ENCODE assay signal across 17 mouse cellular contexts in the genomic region with DNA sequence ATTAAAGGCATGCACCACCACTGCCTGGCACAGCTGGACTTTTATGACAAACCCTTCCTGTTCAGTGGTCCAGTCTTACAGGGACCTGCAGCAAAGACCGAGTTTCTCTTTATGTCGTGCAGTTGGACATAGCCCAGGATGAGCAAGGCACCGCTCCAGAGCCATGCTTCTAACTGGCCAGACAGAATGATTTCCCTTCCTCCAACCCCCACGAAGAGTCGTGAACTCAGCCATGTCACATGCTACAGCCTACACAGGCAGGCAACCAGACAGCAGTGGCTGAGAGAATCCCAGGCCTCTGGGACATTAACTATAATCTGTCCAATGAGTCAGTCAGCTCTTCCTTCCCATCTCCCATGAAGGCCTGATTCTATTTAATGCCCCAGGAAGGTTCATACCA.
A peak's percentile ranks its signal among the peaks of the same experiment; 100 is the strongest.
DNase-seq lines count a peak whose midpoint lies in the region; ATAC-seq and TF ChIP-seq lines count a peak whose summit lies in the region.
"Had no signal": no experiment of that assay in that cellular context is flagged by ENCODE, and none has a peak within 500 bp of the region (broad histone marks: within the 10 kb centered on the region; RNA-seq: fewer than 3 reads in every experiment).

No protein-coding gene starts in this region.

- TF ChIP-seq POLR2A in cerebellum, adult 2 months (IDR thresholded peaks at IDR 0.05; ENCODE audit: borderline replicate concordance, insufficient read depth, low read length), result no peak
- no peak for TF ChIP-seq POLR2A in kidney, adult 2 months (IDR thresholded peaks at IDR 0.05; ENCODE audit: low read depth, low read length)

- H3K4me1 ChIP-seq in cerebellum, adult 2 months (ENCODE audit: control insufficient read depth, insufficient read depth, low read length), result peaks cover 31% of the 10 kb centered on the region
- no peaks in the 10 kb centered on the region for H3K4me1 ChIP-seq in kidney, adult 2 months (ENCODE audit: control insufficient read depth, insufficient read depth, low read length)
- peaks cover 9% of the 10 kb centered on the region for H3K4me1 ChIP-seq in kidney, embryonic 15.5 days
- H3K4me1 ChIP-seq in kidney, embryonic 16.5 days (ENCODE audit: insufficient read depth, low read length), result peaks cover 10% of the 10 kb centered on the region
- H3K4me1 ChIP-seq: liver, embryonic 12.5 days had no signal

- no peak overlapping the region for H3K4me3 ChIP-seq in cerebellum, adult 2 months (replicated peaks; ENCODE audit: insufficient read depth, low read depth, low read length)
- H3K4me3 ChIP-seq in kidney, adult 2 months (ENCODE audit: insufficient read depth, low read depth, low read length), result no peak overlapping the region
- no peak overlapping the region for H3K4me3 ChIP-seq in kidney, embryonic 15.5 days (replicated peaks)
- no peak overlapping the region for H3K4me3 ChIP-seq in kidney, embryonic 16.5 days (ENCODE audit: low read length)
- H3K4me3 ChIP-seq: liver, embryonic 12.5 days; midbrain, embryonic 13.5 days had no signal

- H3K9me3 ChIP-seq in kidney, embryonic 15.5 days (replicated peaks), result no peaks in the 10 kb centered on the region
- H3K9me3 ChIP-seq in kidney, embryonic 16.5 days (ENCODE audit: low read length), result no peaks in the 10 kb centered on the region
- H3K9me3 ChIP-seq: liver, embryonic 12.5 days; midbrain, embryonic 13.5 days had no signal

- no peak for ATAC-seq in kidney, embryonic 15.5 days (replicated peaks; ENCODE audit: low FRiP score)
- peak; percentile 27; the same call in 1 of the 2 replicates for ATAC-seq in kidney, embryonic 16.5 days (ENCODE audit: low FRiP score, low TSS enrichment)
- ATAC-seq: forebrain, embryonic 16.5 days; liver, embryonic 12.5 days; midbrain, embryonic 13.5 days had no signal

- no peak overlapping the region for H3K9ac ChIP-seq in kidney, embryonic 15.5 days
- no peak overlapping the region for H3K9ac ChIP-seq in kidney, embryonic 16.5 days (replicated peaks; ENCODE audit: low read length)
- H3K9ac ChIP-seq: hindbrain, embryonic 14.5 days; liver, embryonic 12.5 days; midbrain, embryonic 13.5 days had no signal

- H3K36me3 ChIP-seq in kidney, adult 2 months (ENCODE audit: control insufficient read depth, insufficient read depth, low read length), result no peaks in the 10 kb centered on the region
- no peaks in the 10 kb centered on the region for H3K36me3 ChIP-seq in kidney, embryonic 15.5 days
- no peaks in the 10 kb centered on the region for H3K36me3 ChIP-seq in kidney, embryonic 16.5 days (ENCODE audit: insufficient read depth, low read length)
- H3K36me3 ChIP-seq: midbrain, embryonic 13.5 days had no signal

- peak; percentile 48 to 67 for DNase-seq in cerebellum, adult 2 months
- DNase-seq in cerebellum, adult 11 months, result no peak
- peak; percentile 38 for DNase-seq in kidney, adult 2 months
- peak; percentile 63 for DNase-seq in NIH3T3 (ENCODE audit: low read depth)
- DNase-seq in embryo, embryonic 11 days, result no peak
- DNase-seq in frontal cortex, postnatal 25 days (ENCODE audit: low spot score in 2 of 2), result no peak
- DNase-seq: adrenal gland, postnatal 25 days; gastrocnemius, postnatal 25 days; right cerebral cortex, postnatal 25 days; thymus, adult 2 months had no signal

- H3K27ac ChIP-seq in cerebellum, adult 2 months (ENCODE audit: insufficient read depth, low read length), result no peak overlapping the region
- H3K27ac ChIP-seq in kidney, adult 2 months (ENCODE audit: insufficient read depth, low read depth, low read length), result no peak overlapping the region
- no peak overlapping the region for H3K27ac ChIP-seq in kidney, embryonic 15.5 days
- H3K27ac ChIP-seq in kidney, embryonic 16.5 days (ENCODE audit: low read length), result no peak overlapping the region
- H3K27ac ChIP-seq: hindbrain, embryonic 14.5 days; liver, embryonic 12.5 days; macrophage; midbrain, embryonic 13.5 days had no signal

- no peak overlapping the region for H3K4me2 ChIP-seq in kidney, embryonic 15.5 days
- H3K4me2 ChIP-seq in kidney, embryonic 16.5 days (replicated peaks; ENCODE audit: low read depth, low read length), result no peak overlapping the region
- H3K4me2 ChIP-seq: hindbrain, embryonic 14.5 days; liver, embryonic 12.5 days; midbrain, embryonic 13.5 days had no signal

- TF ChIP-seq CTCF in cerebellum, adult 2 months (IDR thresholded peaks at IDR 0.05; ENCODE audit: borderline replicate concordance, insufficient read depth, low read depth, low read length), result no peak
- no peak for TF ChIP-seq CTCF in kidney, adult 2 months (conservative IDR thresholded peaks at IDR 0.05; ENCODE audit: insufficient read depth, insufficient read length, low read depth, low read length)

- no peaks in the 10 kb centered on the region for H3K27me3 ChIP-seq in cerebellum, adult 2 months (ENCODE audit: control insufficient read depth, insufficient read depth, low read length)
- no peaks in the 10 kb centered on the region for H3K27me3 ChIP-seq in kidney, adult 2 months (replicated peaks; ENCODE audit: control insufficient read depth, insufficient read depth, low read length)
- no peaks in the 10 kb centered on the region for H3K27me3 ChIP-seq in kidney, embryonic 15.5 days
- H3K27me3 ChIP-seq in kidney, embryonic 16.5 days (ENCODE audit: insufficient read depth, low read length), result no peaks in the 10 kb centered on the region
- H3K27me3 ChIP-seq: liver, embryonic 12.5 days had no signal

- WGBS in cerebellum, adult 2 months, result 9% methylated on average over 5 of the region's 5 CpGs
- 51% methylated on average over 5 of the region's 5 CpGs for whole genome bisulfite sequencing in kidney, adult 2 months
- 71% methylated on average over 5 of the region's 5 CpGs for WGBS in kidney, embryonic 15.5 days
- WGBS in kidney, embryonic 16.5 days, result 70% methylated on average over 5 of the region's 5 CpGs

Comparison
In these comparisons a context has a peak if more than half of its experiments do, and no peak if none do; other contexts are left out.
1. DNase-seq: peak in cerebellum, adult 2 months (2 of 2), kidney, adult 2 months (single experiment) and NIH3T3 (single experiment); none in cerebellum, adult 11 months (single experiment), embryo, embryonic 11 days (single experiment) and frontal cortex, postnatal 25 days (0 of 2).